Mouse (Mus musculus): ENCODE measurements around the gene Zfp446. TPM values are rescaled to one million over a fixed set of nuclear protein-coding genes. Genes with fewer than 3 reads are reported as not detected.
A peak's percentile ranks its signal among the peaks of the same experiment; 100 is the strongest.
"Not testable (repeated sequence)": the region's sequence is repeated elsewhere in the genome, so short reads cannot be mapped to it uniquely, and the experiment has no call there.

The Zfp446 gene
- polyA plus RNA-seq (2014; fragmentation: Nextera tagmentation; extraction: Ambion mirVana), result 9.6 and 9.8 TPM in 2 replicates

DNA sequence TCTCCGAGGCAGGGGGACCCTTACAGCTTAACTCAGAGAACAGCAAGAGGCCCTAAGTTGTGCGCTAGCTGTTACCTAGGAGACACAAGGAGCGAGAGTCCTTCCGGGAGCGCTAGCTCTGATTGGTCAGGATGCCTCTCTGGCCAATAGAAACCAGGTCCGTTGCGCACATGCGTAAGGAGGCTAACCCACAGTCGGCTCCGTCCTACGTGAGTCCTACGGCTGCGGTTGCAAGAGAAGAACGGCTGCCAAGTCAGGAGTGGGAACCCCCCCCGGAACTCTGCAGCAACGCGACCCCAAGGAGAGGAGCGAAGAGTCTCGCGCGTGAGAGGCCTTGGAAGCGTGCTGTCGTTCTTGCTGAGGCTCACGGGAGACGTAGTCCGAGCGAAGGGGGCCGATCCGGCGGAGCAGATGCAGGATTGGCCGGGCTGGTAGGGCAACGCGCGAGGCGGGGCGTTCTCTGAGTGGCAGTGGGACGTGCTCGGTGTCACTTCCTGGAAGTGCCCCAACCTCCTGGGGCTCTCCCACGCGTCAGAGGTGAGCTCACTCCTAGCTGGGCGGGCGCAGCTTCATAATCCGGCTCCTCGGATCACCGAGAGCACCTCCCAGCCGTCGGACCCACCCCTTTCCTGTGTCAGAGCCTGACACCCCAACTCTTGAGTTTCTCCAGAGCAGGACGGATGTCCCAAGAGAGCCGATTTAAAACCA is at the start of gene Zfp446:
Gene Zfp446, plus strand, starts transcription at position 167 of the 708 bp plus-strand sequence.
- DNase-seq (ENCODE audit: low spot score, missing footprints) (peak; percentile 99), ATAC-seq (ENCODE audit: low FRiP score) (peak; percentile 99)
- WGBS, result under 1% methylated on average over 49 of the region's 49 CpGs
- H3K27ac ChIP-seq (ENCODE audit: low read depth, low read length), result peak within 1 kb of the TSS; percentile 71
- peak within 1 kb of the TSS; percentile 76 for H3K9ac ChIP-seq (ENCODE audit: low read length)
- peak within 1 kb of the TSS; percentile 51 for H3K4me3 ChIP-seq (ENCODE audit: low read depth, low read length)
- H3K4me1 ChIP-seq (ENCODE audit: control insufficient read depth, insufficient read depth, low read length), result peaks cover 5% of the 10 kb centered on the region
- H3K9me3 ChIP-seq (ENCODE audit: control insufficient read depth, low read length), result no peaks in the 10 kb centered on the region
- H3K4me2 ChIP-seq, result peak within 1 kb of the TSS; percentile 76
- no peaks in the 10 kb centered on the region for H3K36me3 ChIP-seq (ENCODE audit: control insufficient read depth, insufficient read depth, low read length)
- H3K27me3 ChIP-seq (ENCODE audit: control insufficient read depth, insufficient read depth, low read length), result no peaks in the 10 kb centered on the region

DNA sequence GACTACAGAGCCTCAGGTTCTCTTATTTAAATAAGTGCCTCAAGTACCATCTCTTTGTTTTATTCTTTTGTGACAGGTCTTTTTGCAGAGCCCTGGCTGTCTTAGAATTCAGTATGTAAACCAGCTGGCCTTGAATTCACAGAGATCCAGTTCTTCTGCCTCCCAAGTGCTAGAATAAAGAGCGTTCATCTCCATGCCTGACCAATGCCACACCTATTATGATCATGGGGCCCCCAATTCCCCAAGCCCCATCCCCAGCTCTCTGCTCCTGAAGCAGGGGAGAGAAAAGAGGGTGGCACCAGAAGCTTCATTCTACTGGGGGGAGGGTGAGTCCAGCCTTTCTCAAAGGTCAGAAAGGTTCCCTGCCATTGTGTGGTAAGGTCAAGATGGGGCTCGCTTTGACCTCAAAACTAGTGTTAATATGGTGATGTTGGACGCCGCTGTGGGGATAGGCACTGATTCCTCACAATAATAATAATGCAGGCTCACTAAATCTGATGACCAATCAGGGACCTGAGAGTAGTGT is 44.0 kb upstream of the Zfp446 start:
- no peak for DNase-seq (ENCODE audit: low spot score, missing footprints)
- no peak overlapping the region for H3K4me2 ChIP-seq
- no peaks in the 10 kb centered on the region for H3K4me1 ChIP-seq (ENCODE audit: control insufficient read depth, insufficient read depth, low read length)
- no peak overlapping the region for H3K9ac ChIP-seq (ENCODE audit: low read length)
- no peaks in the 10 kb centered on the region; the same call in 1 of the 2 replicates for H3K27me3 ChIP-seq (ENCODE audit: control insufficient read depth, insufficient read depth, low read length)
- no peak overlapping the region for H3K4me3 ChIP-seq (ENCODE audit: low read depth, low read length)
- ATAC-seq (ENCODE audit: low FRiP score), result peak; percentile 38; the same call in 1 of the 2 replicates
- no peaks in the 10 kb centered on the region for H3K36me3 ChIP-seq (ENCODE audit: control insufficient read depth, insufficient read depth, low read length)
- WGBS, result 62% methylated on average over 4 of the region's 4 CpGs
- no peaks in the 10 kb centered on the region for H3K9me3 ChIP-seq (ENCODE audit: control insufficient read depth, low read length)
- no peak overlapping the region for H3K27ac ChIP-seq (ENCODE audit: low read depth, low read length)

DNA sequence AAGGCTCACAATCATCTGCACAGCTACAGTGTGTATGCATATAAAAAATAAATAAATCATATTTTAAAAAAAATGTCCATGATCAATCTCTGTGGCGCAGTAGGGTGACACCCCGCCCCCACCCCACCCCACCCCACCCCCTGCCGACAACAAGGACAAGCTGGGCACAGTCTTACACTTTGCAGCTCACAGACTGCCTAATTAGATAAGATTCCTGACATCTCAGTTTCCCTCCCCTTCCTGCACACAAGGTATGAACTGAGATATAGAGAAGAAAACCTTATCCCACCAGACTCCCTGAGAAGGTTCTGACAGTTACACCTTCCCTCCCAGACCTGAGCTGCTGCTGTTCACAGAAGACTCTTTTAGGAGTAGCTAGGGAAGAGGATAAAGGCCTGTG is 42.8 kb upstream of the Zfp446 start:
- Histone ChIP-seq H3K36me3 (ENCODE audit: control insufficient read depth, insufficient read depth, low read length) (no peaks in the 10 kb centered on the region), H3K4me3 (ENCODE audit: low read depth, low read length) (no peak overlapping the region), H3K9me3 (ENCODE audit: control insufficient read depth, low read length) (no peaks in the 10 kb centered on the region), H3K9ac (ENCODE audit: low read length) (no peak overlapping the region), H3K27me3 (ENCODE audit: control insufficient read depth, insufficient read depth, low read length) (no peaks in the 10 kb centered on the region), H3K4me2 (no peak overlapping the region), H3K27ac (ENCODE audit: low read depth, low read length) (no peak overlapping the region), H3K4me1 (ENCODE audit: control insufficient read depth, insufficient read depth, low read length) (no peaks in the 10 kb centered on the region)
- WGBS, result 75% methylated on average over 3 of the region's 3 CpGs
- no peak for ATAC-seq (ENCODE audit: low FRiP score)
- DNase-seq (ENCODE audit: low spot score, missing footprints), result no peak

DNA sequence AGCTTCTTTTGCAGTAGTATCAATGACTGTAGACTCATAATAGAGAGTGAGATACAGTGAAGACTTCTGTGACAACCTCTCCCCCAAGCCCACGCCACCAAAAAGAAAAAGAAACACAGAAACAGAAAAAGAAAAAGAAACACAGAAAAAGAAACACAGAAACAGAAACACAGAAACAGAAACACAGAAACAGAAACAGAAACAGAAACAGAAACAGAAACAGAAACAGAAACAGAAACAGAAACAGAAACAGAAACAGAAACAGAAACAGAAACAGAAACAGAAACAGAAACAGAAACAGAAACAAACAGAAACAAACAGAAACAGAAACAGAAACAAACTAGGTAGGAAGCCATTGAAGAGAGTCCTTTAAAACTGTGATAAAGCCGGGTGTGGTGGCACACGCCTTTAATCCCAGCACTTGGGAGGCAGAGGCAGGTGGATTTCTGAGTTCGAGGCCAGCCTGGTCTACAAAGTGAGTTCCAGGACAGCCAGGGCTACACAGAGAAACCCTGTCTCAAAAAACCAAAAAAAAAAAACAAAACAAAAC is 40.3 kb upstream of the Zfp446 start:
- H3K4me1 ChIP-seq (ENCODE audit: control insufficient read depth, insufficient read depth, low read length); H3K9me3 ChIP-seq (ENCODE audit: control insufficient read depth, low read length); H3K4me2 ChIP-seq; H3K9ac ChIP-seq (ENCODE audit: low read length); H3K4me3 ChIP-seq (ENCODE audit: low read depth, low read length); H3K36me3 ChIP-seq (ENCODE audit: control insufficient read depth, insufficient read depth, low read length); H3K27me3 ChIP-seq (ENCODE audit: control insufficient read depth, insufficient read depth, low read length); ATAC-seq (ENCODE audit: low FRiP score); H3K27ac ChIP-seq (ENCODE audit: low read depth, low read length); DNase-seq (ENCODE audit: low spot score, missing footprints): not testable (repeated sequence)
- 91% methylated on average over 4 of the region's 4 CpGs for WGBS

DNA sequence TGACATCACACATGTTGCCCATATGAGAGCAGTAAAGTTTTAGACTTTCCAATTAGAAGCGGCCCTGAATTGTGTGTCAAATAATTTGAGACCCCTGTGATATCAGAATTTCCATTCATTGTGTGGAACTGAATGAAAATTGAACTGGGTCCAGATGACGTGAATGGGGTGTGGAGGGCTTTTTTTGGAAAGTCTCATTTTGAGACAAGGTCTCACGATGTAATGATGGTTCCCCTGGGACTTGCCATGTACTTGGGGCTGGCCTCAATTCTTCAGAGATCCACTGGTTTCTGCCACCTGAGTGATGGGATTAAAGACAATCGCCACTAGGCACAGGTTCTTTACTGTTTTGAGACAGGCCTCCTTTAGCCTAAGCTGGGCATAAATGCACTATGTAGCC is 37.0 kb upstream of the Zfp446 start:
- Histone ChIP-seq H3K27me3 (ENCODE audit: control insufficient read depth, insufficient read depth, low read length) (no peaks in the 10 kb centered on the region; the same call in 1 of the 2 replicates), H3K4me3 (ENCODE audit: low read depth, low read length) (no peak overlapping the region), H3K9me3 (ENCODE audit: control insufficient read depth, low read length) (no peaks in the 10 kb centered on the region), H3K27ac (ENCODE audit: low read depth, low read length) (no peak overlapping the region), H3K9ac (ENCODE audit: low read length) (no peak overlapping the region), H3K4me2 (no peak overlapping the region), H3K36me3 (ENCODE audit: control insufficient read depth, insufficient read depth, low read length) (no peaks in the 10 kb centered on the region), H3K4me1 (ENCODE audit: control insufficient read depth, insufficient read depth, low read length) (no peaks in the 10 kb centered on the region)
- ATAC-seq (ENCODE audit: low FRiP score) (no peak), DNase-seq (ENCODE audit: low spot score, missing footprints) (no peak)
- 84% methylated on average over 4 of the region's 4 CpGs for WGBS

DNA sequence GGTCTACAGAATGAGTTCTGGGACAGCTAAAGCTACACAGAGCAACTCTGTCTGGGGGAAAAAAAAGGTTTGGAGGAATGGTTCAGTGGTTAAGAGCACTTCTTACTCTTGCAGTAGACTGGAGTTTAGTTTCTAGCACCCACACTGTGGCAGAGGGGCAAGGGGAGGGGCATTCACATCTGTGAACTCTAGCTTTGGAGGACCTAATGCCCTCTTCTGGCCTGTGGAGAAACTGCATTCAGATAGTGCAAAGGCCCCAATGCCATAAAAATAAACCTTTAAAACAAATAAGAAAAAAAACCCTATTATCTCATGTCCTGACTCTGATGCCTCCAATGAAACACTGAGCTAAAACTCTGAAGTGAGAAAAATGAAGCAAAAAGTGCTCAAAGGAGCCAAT is 34.2 kb upstream of the Zfp446 start:
- no peak overlapping the region for H3K27ac ChIP-seq (ENCODE audit: low read depth, low read length)
- H3K4me2 ChIP-seq, result no peak overlapping the region
- H3K4me3 ChIP-seq (ENCODE audit: low read depth, low read length), result no peak overlapping the region
- no peak for DNase-seq (ENCODE audit: low spot score, missing footprints)
- H3K9ac ChIP-seq (ENCODE audit: low read length), result no peak overlapping the region
- H3K36me3 ChIP-seq (ENCODE audit: control insufficient read depth, insufficient read depth, low read length), result no peaks in the 10 kb centered on the region
- no peaks in the 10 kb centered on the region for H3K9me3 ChIP-seq (ENCODE audit: control insufficient read depth, low read length)
- ATAC-seq (ENCODE audit: low FRiP score), result no peak
- no peaks in the 10 kb centered on the region; the same call in 1 of the 2 replicates for H3K27me3 ChIP-seq (ENCODE audit: control insufficient read depth, insufficient read depth, low read length)
- no peaks in the 10 kb centered on the region for H3K4me1 ChIP-seq (ENCODE audit: control insufficient read depth, insufficient read depth, low read length)

DNA sequence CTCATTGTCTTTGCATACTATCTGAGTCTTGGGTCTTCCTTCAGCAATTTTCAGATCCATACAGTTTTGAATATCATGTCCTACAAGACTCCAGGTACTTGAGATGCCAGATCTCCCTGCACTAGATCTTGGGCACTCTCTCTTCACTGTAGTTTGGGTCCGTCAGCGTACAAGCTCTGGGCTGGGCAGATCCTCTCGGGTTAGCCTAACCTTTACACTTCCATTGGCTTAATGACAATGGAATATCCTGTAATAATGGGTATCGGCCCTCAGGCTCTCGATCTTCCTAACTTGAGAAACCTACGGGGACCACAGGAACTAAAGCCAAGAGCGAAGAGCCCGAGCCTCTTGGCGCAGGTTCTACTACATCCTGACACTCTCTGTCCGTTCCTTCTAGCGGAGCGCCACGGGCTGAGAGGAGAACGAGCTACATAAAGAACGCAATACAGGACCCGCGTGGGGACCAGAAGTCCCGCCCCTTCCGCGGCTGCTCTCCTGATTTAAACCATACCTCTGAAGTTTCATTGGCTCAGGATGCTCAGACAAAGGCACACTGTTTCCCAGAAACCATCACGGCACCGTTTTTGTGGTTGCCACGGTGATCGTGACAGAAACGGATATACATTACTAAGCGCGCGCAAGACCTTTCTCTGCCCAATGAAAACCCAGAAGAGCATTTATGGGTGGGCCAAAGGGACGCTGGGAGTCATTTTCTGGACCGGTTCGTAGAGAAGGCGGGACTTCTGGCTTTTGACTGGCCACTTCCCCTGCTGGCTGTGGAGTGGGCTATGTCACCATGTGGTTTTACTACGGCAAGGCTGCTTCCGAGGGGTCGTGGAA is 28.4 kb upstream of the Zfp446 start:
- Histone ChIP-seq H3K4me1 (ENCODE audit: control insufficient read depth, insufficient read depth, low read length) (peaks cover 6% of the 10 kb centered on the region; the same call in 1 of the 2 replicates), H3K4me3 (ENCODE audit: low read depth, low read length) (peak overlapping the region; percentile 32), H3K27me3 (ENCODE audit: control insufficient read depth, insufficient read depth, low read length) (no peaks in the 10 kb centered on the region), H3K4me2 (peak overlapping the region; percentile 53), H3K9ac (ENCODE audit: low read length) (peak overlapping the region; percentile 63), H3K9me3 (ENCODE audit: control insufficient read depth, low read length) (no peaks in the 10 kb centered on the region), H3K36me3 (ENCODE audit: control insufficient read depth, insufficient read depth, low read length) (no peaks in the 10 kb centered on the region), H3K27ac (ENCODE audit: low read depth, low read length) (peak overlapping the region; percentile 67)
- DNase-seq (ENCODE audit: low spot score, missing footprints) (peak; percentile 97), ATAC-seq (ENCODE audit: low FRiP score) (peak; percentile 98)
- 11% methylated on average over 35 of the region's 35 CpGs for WGBS

DNA sequence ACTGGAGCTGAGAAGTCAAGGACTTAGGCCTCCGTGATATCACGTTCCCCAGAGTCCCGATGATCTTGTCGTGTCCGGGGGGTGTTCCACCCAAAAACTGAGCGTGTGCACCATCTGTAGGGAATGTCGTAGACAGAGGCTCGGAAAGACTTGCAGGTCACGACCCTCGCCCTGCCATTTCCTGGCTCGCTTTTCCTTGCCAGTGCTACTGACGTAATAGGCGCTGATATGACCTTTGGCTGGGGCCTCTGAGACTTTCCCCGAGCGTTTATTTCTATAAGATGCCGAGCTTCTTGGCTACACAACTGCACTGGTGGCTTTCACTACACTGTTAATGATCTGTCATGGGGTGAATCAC is 27.8 kb upstream of the Zfp446 start:
- Histone ChIP-seq H3K27me3 (ENCODE audit: control insufficient read depth, insufficient read depth, low read length) (no peaks in the 10 kb centered on the region), H3K4me1 (ENCODE audit: control insufficient read depth, insufficient read depth, low read length) (peaks cover 6% of the 10 kb centered on the region; the same call in 1 of the 2 replicates), H3K27ac (ENCODE audit: low read depth, low read length) (peak overlapping the region; percentile 40; the same call in 1 of the 2 replicates), H3K4me2 (peak overlapping the region; percentile 53), H3K4me3 (ENCODE audit: low read depth, low read length) (peak overlapping the region; percentile 32), H3K9ac (ENCODE audit: low read length) (peak overlapping the region; percentile 63), H3K9me3 (ENCODE audit: control insufficient read depth, low read length) (no peaks in the 10 kb centered on the region), H3K36me3 (ENCODE audit: control insufficient read depth, insufficient read depth, low read length) (no peaks in the 10 kb centered on the region)
- ATAC-seq (ENCODE audit: low FRiP score), result no peak
- DNase-seq (ENCODE audit: low spot score, missing footprints), result no peak
- 12% methylated on average over 16 of the region's 16 CpGs for WGBS

Data from midbrain, embryonic 11.5 days (tissue).